Mouse (Mus musculus) hindbrain, embryonic 16.5 days (tissue): ENCODE measurements around the gene Klhl33. TPM values are rescaled to one million over a fixed set of nuclear protein-coding genes. Genes with fewer than 3 reads are reported as not detected.

Experiments used
- ATAC-seq: fragments of 200-750 bp; cut with Nextera tagmentation; 2 replicates; pipeline ENCODE4 v1.8.0; 2017; ENCODE audit warnings: moderate TSS enrichment, moderate library complexity
- H3K27ac ChIP-seq: fragments of 300-500 bp; sonication (generic); 2 replicates; pipeline ENCODE4 v1.5.1; 2014; ENCODE audit warnings: low read depth, mild to moderate bottlenecking, control low read depth, low read length, moderate library complexity
- H3K27me3 ChIP-seq: fragments of 300-500 bp; sonication (generic); replicated peaks from 2 replicates; pipeline ENCODE4 v1.6.1; 2014; ENCODE audit warnings: low read length; ENCODE audit not compliant: control insufficient read depth, insufficient read depth
- H3K36me3 ChIP-seq: fragments of 300-500 bp; sonication (generic); 2 replicates; pipeline ENCODE4 v1.6.1; 2014; ENCODE audit warnings: mild to moderate bottlenecking, low read length, moderate library complexity, mixed read lengths; ENCODE audit not compliant: control insufficient read depth, insufficient read depth
- H3K4me1 ChIP-seq: fragments of 300-500 bp; sonication (generic); 2 replicates; pipeline ENCODE4 v1.6.1; 2014; ENCODE audit warnings: low read depth, low read length; ENCODE audit not compliant: control insufficient read depth, insufficient read depth
- H3K4me2 ChIP-seq: fragments of 300-500 bp; sonication (generic); 2 replicates; pipeline ENCODE4 v1.6.1; 2014; ENCODE audit warnings: mild to moderate bottlenecking, low read length, control low read depth, moderate library complexity
- H3K4me3 ChIP-seq: fragments of 300-500 bp; sonication (generic); 2 replicates; pipeline ENCODE4 v1.5.1; 2014; ENCODE audit warnings: mild to moderate bottlenecking, low read length, control low read depth, moderate library complexity
- H3K9ac ChIP-seq: fragments of 300-500 bp; sonication (generic); 2 replicates; pipeline ENCODE4 v1.6.1; 2014; ENCODE audit warnings: low read depth, mild to moderate bottlenecking, control low read depth, low read length, moderate library complexity
- H3K9me3 ChIP-seq: fragments of 300-500 bp; sonication (generic); 2 replicates; pipeline ENCODE4 v1.6.1; 2014; ENCODE audit warnings: mild to moderate bottlenecking, low read length, moderate library complexity; ENCODE audit not compliant: control insufficient read depth
- WGBS: fragments of 180-500 bp; shearing (Covaris S2); extraction: QIAGEN DNeasy Blood & Tissue Kit; methylation state at CpG from one replicate; pipeline ENCODE4 v1.1.7; 2014; 5-methylcytosine and 5-hydroxymethylcytosine counted together
- polyA plus RNA-seq: library from polyadenylated mRNA; unstranded; fragments of >200 nt; fragmentation: Nextera tagmentation; extraction: Ambion mirVana; gene quantifications from 2 replicates; pipeline ENCODE4 v1.2.1, GENCODE M21; 2015

Klhl33 gene
- polyA plus RNA-seq, 1 experiment from 2014 or later = 4.3 TPM

DNA sequence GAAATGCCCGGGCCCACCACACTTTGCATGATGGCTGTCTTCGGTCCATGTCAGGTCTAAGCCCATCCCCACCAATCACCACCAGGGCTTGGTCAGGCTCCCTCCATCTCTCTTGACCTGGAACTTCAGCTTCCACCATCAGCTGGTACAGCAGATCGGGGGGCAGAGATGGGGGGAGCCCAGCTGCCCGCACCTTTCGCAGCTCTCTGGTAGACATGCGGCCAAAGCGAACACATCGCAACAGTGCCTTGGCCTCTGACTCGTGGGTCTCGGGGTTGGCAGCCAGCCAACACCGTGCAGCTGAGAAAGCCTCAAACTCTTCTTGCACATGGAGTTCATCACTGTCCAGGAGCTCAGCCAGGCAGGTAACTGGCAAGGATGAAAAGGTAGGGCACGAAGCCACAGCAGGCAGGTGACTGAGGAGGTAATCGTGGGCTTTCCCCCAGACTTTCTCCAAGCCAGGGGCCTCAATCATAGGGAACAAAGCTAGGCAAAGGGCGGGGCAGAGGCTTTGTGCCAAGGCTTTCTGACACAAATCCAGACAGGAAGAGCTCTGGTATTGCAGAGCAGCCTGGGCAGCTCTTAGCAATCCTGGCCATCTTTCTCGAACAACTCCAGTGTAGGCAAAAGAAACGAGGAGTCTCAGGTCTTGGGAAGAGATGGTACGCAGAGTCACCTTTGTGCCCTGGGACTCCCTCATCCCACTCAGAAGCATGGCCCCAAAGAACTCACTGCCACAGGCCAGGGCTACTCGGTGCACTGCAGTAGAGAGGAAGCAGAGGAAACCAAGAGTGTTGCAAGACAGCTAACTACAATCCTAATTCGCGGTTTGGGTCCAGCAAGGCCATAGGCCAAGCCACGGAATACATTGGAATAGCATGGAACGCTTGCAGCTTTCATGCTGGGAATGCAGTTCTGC, 4.5 kb downstream of the Klhl33 start:
- no peak overlapping the region for H3K4me3 ChIP-seq
- ATAC-seq = no peak
- H3K36me3 ChIP-seq = no peaks in the 10 kb centered on the region
- 86% methylated on average over 22 of the region's 22 CpGs for WGBS
- H3K4me1 ChIP-seq = peaks cover 6% of the 10 kb centered on the region; the same call in 1 of the 2 replicates
- H3K9ac ChIP-seq = no peak overlapping the region
- H3K4me2 ChIP-seq = no peak overlapping the region
- H3K9me3 ChIP-seq = no peaks in the 10 kb centered on the region
- H3K27ac ChIP-seq = no peak overlapping the region
- H3K27me3 ChIP-seq = no peaks in the 10 kb centered on the region

DNA sequence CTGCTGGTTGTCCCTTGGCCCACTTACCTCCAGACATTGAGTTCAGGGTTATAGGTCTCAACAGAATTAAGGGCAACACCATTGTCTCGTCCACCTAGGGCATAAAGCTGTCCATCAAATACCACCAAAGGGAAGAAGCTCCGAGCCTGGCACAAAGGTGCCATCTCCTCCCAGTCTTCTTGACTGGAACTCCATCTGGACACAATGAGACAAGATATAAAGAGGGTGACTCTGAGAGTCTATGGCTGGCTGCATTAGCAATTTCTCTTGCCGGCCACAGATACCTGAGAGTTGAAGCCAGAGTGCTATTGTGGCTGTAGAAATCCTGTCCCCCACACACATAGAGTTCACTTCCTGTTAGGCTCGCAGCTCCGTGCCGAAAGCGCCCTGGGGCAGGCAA, 5.2 kb downstream of the Klhl33 start:
- Histone ChIP-seq H3K9ac (no peak overlapping the region), H3K4me1 (peaks cover 6% of the 10 kb centered on the region; the same call in 1 of the 2 replicates), H3K9me3 (no peaks in the 10 kb centered on the region), H3K4me2 (no peak overlapping the region), H3K27ac (no peak overlapping the region), H3K36me3 (no peaks in the 10 kb centered on the region), H3K27me3 (no peaks in the 10 kb centered on the region), H3K4me3 (no peak overlapping the region)
- 92% methylated on average over 7 of the region's 7 CpGs for WGBS
- ATAC-seq = no peak

DNA sequence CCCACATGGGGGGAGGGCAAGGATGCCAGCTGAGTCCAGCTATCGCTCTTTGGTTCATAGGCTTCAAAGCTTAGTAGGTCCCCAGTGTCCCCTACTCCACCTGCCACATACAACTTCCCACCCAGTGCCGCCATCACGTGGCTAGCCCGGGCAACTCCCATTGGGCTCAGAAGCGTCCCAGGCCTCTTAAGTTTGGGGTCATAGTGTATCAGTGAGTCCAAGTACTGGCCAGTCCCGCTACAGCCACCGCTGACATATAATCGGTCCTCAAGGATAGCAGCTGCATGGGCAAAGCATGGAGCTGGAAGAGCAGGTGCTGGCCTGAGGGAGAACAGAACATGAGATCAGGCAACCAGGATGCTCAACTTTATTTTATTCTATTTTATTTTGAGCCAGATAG, 5.7 kb downstream of the Klhl33 start:
- no peak for ATAC-seq
- Histone ChIP-seq H3K9me3 (no peaks in the 10 kb centered on the region), H3K27me3 (no peaks in the 10 kb centered on the region), H3K27ac (no peak overlapping the region), H3K4me1 (peaks cover 5% of the 10 kb centered on the region; the same call in 1 of the 2 replicates), H3K36me3 (no peaks in the 10 kb centered on the region), H3K4me2 (no peak overlapping the region), H3K9ac (no peak overlapping the region), H3K4me3 (no peak overlapping the region)
- 95% methylated on average over 8 of the region's 8 CpGs for WGBS

DNA sequence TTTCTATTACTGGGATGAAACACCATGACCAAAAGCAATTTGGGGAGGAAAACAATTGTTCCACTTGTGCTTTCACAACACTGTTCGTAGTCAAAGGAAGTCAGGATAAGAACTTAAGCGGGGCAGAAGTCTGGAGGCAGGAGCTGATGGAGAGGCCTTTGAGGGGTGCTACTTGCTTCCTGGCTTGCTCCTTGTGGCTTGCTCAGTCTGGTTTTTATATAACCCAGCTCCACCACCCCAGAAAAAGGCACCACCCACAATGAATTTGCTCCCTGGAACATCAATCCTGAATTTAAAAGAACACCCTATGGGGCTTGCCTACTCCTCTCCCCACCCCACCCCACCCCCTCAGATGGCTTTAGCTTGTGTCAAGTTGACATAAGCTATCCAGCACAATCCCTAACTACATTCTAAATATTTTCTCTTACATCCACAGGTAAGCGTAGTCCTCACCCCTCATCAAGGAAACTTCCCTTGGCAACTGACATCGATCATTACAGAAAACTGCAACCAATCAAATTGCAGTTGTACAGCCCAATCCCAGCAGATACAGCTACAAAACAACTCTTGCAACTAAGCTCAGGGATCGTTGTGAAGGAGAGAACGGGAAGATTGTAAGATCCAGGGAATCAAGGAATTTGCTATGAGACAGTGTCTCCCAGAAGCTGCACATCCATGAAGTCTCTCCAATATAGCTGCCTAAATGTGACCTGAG, 20.9 kb downstream of the Klhl33 start:
- Histone ChIP-seq H3K36me3 (no peaks in the 10 kb centered on the region), H3K9ac (no peak overlapping the region), H3K27me3 (no peaks in the 10 kb centered on the region), H3K27ac (no peak overlapping the region), H3K4me2 (no peak overlapping the region), H3K4me1 (no peaks in the 10 kb centered on the region), H3K9me3 (no peaks in the 10 kb centered on the region), H3K4me3 (no peak overlapping the region)
- 91% methylated on average over 6 of the region's 6 CpGs for WGBS
- ATAC-seq = no peak

DNA sequence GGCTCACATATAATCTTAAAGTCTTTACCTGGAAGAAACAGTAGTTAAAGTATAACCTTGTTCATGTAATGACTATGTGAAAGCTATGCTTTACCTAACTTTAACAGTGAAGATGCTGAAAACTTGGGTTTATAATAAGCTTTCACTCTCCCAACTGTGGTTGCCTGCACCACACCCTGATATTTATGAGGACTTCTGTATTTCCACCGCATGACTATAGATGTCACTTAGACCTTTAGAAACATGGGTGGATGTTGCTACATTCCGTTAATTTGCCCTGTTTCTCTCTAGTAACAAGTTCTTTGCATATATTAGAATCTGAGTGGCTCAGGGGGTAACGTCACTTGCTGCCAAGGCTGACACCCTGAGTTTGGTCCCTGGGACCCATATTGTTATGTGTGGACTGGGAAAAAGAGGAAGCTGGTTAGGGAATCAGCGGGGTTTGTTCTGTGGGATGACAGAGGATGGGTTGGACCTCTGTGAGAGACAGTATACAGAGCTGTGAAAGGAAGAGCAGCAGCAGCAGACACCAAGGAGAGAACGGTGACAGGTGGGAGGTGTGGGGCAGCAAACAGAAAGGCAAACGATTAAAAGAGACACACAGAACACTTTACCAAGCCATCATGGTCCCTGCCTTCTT, 21.6 kb downstream of the Klhl33 start:
- no peaks in the 10 kb centered on the region for H3K27me3 ChIP-seq
- 87% methylated on average over 6 of the region's 6 CpGs for WGBS
- no peak for ATAC-seq

DNA sequence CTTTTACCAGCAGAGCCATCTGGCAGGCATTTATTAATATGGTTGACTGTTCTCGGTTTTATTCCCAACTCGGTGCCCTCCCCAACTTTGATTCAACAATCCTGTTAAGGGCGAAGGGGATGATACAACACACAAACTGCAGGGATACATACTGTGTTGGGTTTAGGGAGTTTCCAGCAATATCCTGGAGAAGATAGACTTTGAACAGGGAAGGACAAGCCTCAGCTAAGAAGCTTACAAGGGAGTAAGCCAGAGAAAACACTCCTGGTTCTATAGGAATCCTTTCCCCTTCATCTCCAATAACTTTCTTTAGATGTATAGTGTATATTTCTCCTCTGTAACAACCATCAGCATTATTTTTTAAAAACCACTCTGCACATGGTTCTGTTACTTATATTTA, 22.1 kb downstream of the Klhl33 start:
- no peak overlapping the region for H3K4me2 ChIP-seq
- ATAC-seq = no peak
- no peaks in the 10 kb centered on the region for H3K27me3 ChIP-seq
- no peaks in the 10 kb centered on the region for H3K9me3 ChIP-seq
- 84% methylated on average over 3 of the region's 3 CpGs for WGBS
- no peaks in the 10 kb centered on the region for H3K4me1 ChIP-seq
- no peak overlapping the region for H3K27ac ChIP-seq
- no peak overlapping the region for H3K9ac ChIP-seq
- H3K4me3 ChIP-seq = no peak overlapping the region
- no peaks in the 10 kb centered on the region for H3K36me3 ChIP-seq

More for the DNA sequence above, 21.6 kb downstream of the Klhl33 start:
- Histone ChIP-seq H3K9me3 (no peaks in the 10 kb centered on the region), H3K4me2 (no peak overlapping the region), H3K36me3 (no peaks in the 10 kb centered on the region), H3K27ac (no peak overlapping the region), H3K4me3 (no peak overlapping the region), H3K4me1 (no peaks in the 10 kb centered on the region), H3K9ac (no peak overlapping the region)

DNA sequence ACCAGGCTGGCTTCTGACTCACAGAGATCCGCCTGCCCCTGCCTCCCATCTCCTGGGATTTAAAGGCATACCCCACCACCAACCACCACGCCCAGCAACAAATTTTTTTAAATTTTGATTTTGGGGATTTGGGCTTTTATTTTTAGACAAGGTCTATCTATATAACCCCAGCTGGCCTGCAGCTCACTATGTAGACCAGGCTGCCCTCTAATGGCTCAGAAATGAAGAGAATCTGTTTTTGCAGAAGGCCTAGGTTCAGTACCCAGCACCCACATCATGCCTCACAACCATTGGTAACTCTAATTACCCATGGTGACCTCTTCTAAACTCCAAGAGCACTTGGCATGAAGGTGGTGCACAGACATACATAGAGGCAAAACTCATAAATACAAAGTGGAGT, 26.0 kb downstream of the Klhl33 start:
- 94% methylated on average over 2 of the region's 2 CpGs for WGBS
- Histone ChIP-seq H3K4me1 (no peaks in the 10 kb centered on the region), H3K4me2 (peak overlapping the region; percentile 57), H3K9ac (no peak overlapping the region), H3K27ac (no peak overlapping the region), H3K9me3 (no peaks in the 10 kb centered on the region), H3K4me3 (peak overlapping the region; percentile 50; the same call in 1 of the 2 replicates), H3K27me3 (no peaks in the 10 kb centered on the region), H3K36me3 (no peaks in the 10 kb centered on the region)
- ATAC-seq = no peak

DNA sequence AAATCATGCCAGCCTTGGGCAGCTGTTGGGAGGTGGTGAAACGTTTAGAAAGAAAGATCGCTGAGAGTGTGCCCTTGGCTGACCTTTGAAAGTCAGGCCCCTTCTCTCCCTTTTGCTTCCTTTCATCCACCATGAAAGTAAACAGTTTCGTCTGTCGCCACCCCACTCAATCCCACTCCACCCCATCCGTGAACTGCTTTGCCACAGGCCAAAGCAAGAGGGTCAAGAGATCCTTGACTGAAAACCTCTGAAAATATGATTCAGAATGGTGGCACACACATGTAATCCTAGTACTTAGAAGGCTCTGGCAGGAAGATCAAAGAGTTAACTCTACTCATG, 26.5 kb downstream of the Klhl33 start:
- ATAC-seq = no peak; the same call in 1 of the 2 replicates

More for the DNA sequence above, 26.5 kb downstream of the Klhl33 start:
- Histone ChIP-seq H3K27ac (peak overlapping the region; percentile 60), H3K9me3 (no peaks in the 10 kb centered on the region), H3K4me3 (peak overlapping the region; percentile 50), H3K9ac (peak overlapping the region; percentile 61), H3K27me3 (no peaks in the 10 kb centered on the region), H3K36me3 (no peaks in the 10 kb centered on the region), H3K4me2 (peak overlapping the region; percentile 57), H3K4me1 (no peaks in the 10 kb centered on the region)
- WGBS = 17% methylated on average over 5 of the region's 5 CpGs
